Mouse (Mus musculus) adipocyte (in vitro differentiated cells): ENCODE measurements around the gene Klhl3.

ENCODE experiments used
- DNase-seq: peaks from one replicate; pipeline ENCODE4 v3.0.0-alpha.2; 2016; ENCODE audit warnings: low spot score

Klhl3 gene

GRCm38 (mm10) chr13:58124989-58125388, 11.6 kb upstream of the Klhl3 start:
- no peak for DNase-seq

GRCm38 (mm10) chr13:58124278-58124677, 10.9 kb upstream of the Klhl3 start:
- DNase-seq, result no peak

GRCm38 (mm10) chr13:58123381-58123780, 10.0 kb upstream of the Klhl3 start:
- no peak for DNase-seq

- no peak for DNase-seq
These were observed 9.4 kb upstream of the Klhl3 start for GRCm38 (mm10) chr13:58122786-58123297.

GRCm38 (mm10) chr13:58117318-58118017, 4.1 kb upstream of the Klhl3 start:
- DNase-seq, result no peak

GRCm38 (mm10) chr13:58116801-58117200, 3.4 kb upstream of the Klhl3 start:
- no peak for DNase-seq

- no peak for DNase-seq
These were observed 1.8 kb upstream of the Klhl3 start for GRCm38 (mm10) chr13:58115227-58115626.

- no peak for DNase-seq
These were observed 771 bp downstream of the Klhl3 start for GRCm38 (mm10) chr13:58112601-58113041.

- DNase-seq, result no peak
These were observed 1.2 kb downstream of the Klhl3 start for GRCm38 (mm10) chr13:58112191-58112590.

- DNase-seq, result no peak
These were observed 2.1 kb downstream of the Klhl3 start for GRCm38 (mm10) chr13:58111306-58111705.

GRCm38 (mm10) chr13:58090643-58091042, 22.7 kb downstream of the Klhl3 start:
- no peak for DNase-seq

GRCm38 (mm10) chr13:58084396-58084795, 29.0 kb downstream of the Klhl3 start:
- DNase-seq, result no peak

- no peak for DNase-seq
These were observed 29.9 kb downstream of the Klhl3 start for GRCm38 (mm10) chr13:58083521-58083920.

GRCm38 (mm10) chr13:58083048-58083447, 30.3 kb downstream of the Klhl3 start:
- DNase-seq, result no peak

GRCm38 (mm10) chr13:58078361-58078760, 35.0 kb downstream of the Klhl3 start:
- no peak for DNase-seq

GRCm38 (mm10) chr13:58074881-58075280, 38.5 kb downstream of the Klhl3 start:
- no peak for DNase-seq

- DNase-seq, result no peak
These were observed 38.9 kb downstream of the Klhl3 start for GRCm38 (mm10) chr13:58074466-58074865.

GRCm38 (mm10) chr13:58073254-58073882, 40.0 kb downstream of the Klhl3 start:
- no peak for DNase-seq

- no peak for DNase-seq
These were observed 42.2 kb downstream of the Klhl3 start for GRCm38 (mm10) chr13:58071209-58071608.

- no peak for DNase-seq
These were observed 42.9 kb downstream of the Klhl3 start for GRCm38 (mm10) chr13:58070504-58070903.

GRCm38 (mm10) chr13:58068421-58069209, 44.8 kb downstream of the Klhl3 start:
- DNase-seq, result no peak

- DNase-seq, result no peak
These were observed 45.8 kb downstream of the Klhl3 start for GRCm38 (mm10) chr13:58067540-58068103.
